Mouse (Mus musculus): ENCODE measurements around the gene Myd88. TPM values are rescaled to one million over a fixed set of nuclear protein-coding genes. Genes with fewer than 3 reads are reported as not detected.
"Not testable (repeated sequence)": the region's sequence is repeated elsewhere in the genome, so short reads cannot be mapped to it uniquely, and the experiment has no call there.

The Myd88 gene
- 30.3 and 32.3 TPM in 2 replicates for polyA plus RNA-seq (2014; fragmentation: Nextera tagmentation; extraction: Ambion mirVana)

DNA sequence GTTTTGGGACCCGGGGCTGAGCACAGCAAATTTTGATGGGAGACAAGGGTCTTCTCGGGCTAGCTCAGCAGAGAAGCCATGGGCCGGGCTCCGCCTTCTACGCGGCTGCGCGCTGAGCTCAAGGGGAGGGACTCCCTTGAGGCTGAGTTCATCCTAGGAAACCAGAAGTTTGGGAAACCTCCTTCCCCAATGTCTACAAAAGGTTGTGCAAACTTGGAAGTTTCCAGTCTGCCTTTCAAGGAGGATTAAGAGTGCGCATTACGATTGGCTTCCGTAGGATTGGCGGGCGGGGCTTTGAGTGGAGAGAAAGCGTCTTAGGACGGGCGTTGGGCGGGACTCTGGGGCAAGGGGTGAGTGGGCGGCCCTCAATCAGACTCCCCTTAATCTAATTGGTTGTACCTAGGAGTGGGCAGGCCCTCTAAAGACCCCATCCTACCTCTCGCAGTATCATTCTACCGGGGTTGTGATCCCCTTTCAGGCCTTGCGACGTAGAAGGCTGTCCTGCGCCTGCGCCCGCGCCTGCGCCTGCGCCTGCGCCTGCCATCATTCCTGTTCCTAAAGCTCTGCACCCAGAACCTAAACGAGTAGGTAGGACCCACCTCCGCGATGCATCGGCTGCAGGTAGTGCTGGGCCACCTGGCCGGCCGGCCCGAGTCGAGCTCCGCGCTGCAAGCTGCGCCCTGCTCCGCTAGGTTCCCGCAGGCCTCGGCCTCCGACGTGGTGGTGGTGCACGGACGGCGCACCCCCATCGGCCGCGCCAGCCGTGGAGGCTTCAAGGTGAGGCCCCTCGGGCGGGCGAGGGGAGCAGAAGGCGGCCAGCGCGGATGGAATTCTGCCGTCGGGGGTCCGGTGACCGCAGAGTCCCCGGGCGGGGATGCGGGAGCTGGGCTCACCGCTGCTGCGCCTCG is at the start of gene Myd88:
Gene Myd88, minus strand, starts transcription at position 503 of the 908 bp plus-strand sequence.
- Histone ChIP-seq H3K4me2 (ENCODE audit: low read length) (peak within 1 kb of the TSS; percentile 90), H3K36me3 (ENCODE audit: control insufficient read depth, insufficient read depth, low read length) (peaks cover 39% of the 10 kb centered on the region), H3K9me3 (ENCODE audit: control insufficient read depth, low read length) (no peaks in the 10 kb centered on the region), H3K9ac (ENCODE audit: low read length) (peak within 1 kb of the TSS; percentile 71), H3K4me1 (replicated peaks; ENCODE audit: control insufficient read depth, insufficient read depth, low read length) (peaks cover 13% of the 10 kb centered on the region), H3K27ac (ENCODE audit: low read depth) (peak within 1 kb of the TSS; percentile 88), H3K27me3 (replicated peaks; ENCODE audit: control insufficient read depth, insufficient read depth, low read length) (no peaks in the 10 kb centered on the region), H3K4me3 (ENCODE audit: low read depth, low read length) (peak within 1 kb of the TSS; percentile 72)
- DNase-seq (ENCODE audit: low spot score): peak; percentile 92
- ATAC-seq (replicated peaks; ENCODE audit: low FRiP score, low TSS enrichment, low read depth): peak; percentile 97
- under 1% methylated on average over 68 of the region's 68 CpGs for WGBS

DNA sequence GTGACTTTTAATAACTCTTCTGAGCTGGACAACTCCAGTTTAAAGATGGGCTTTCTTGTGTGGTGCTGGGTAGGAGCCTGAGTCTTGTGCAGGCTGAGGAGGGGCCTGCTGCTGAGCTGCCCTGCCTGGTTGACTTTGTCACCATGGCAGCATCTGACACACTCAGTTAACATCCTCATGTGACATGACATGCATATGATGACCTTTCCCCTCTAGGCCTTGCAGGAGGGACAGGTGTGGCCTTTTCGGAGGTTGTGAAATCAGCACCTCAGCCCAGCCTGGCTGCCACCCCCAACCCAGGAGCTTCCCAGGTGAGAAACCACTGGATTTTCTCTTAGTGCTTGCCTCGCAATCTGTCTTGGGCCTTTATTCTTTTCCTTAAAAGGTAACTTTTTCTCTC is 49.0 kb upstream of the Myd88 start:
- H3K9ac ChIP-seq (ENCODE audit: low read length): no peak overlapping the region
- WGBS: 86% methylated on average over 2 of the region's 2 CpGs
- H3K27ac ChIP-seq (ENCODE audit: low read depth): no peak overlapping the region
- H3K4me1 ChIP-seq (replicated peaks; ENCODE audit: control insufficient read depth, insufficient read depth, low read length): no peaks in the 10 kb centered on the region
- H3K4me2 ChIP-seq (ENCODE audit: low read length): no peak overlapping the region
- no peak for ATAC-seq (replicated peaks; ENCODE audit: low FRiP score, low TSS enrichment, low read depth)
- no peaks in the 10 kb centered on the region for H3K27me3 ChIP-seq (replicated peaks; ENCODE audit: control insufficient read depth, insufficient read depth, low read length)
- DNase-seq (ENCODE audit: low spot score): no peak
- no peaks in the 10 kb centered on the region for H3K36me3 ChIP-seq (ENCODE audit: control insufficient read depth, insufficient read depth, low read length)
- no peaks in the 10 kb centered on the region for H3K9me3 ChIP-seq (ENCODE audit: control insufficient read depth, low read length)
- no peak overlapping the region for H3K4me3 ChIP-seq (ENCODE audit: low read depth, low read length)

DNA sequence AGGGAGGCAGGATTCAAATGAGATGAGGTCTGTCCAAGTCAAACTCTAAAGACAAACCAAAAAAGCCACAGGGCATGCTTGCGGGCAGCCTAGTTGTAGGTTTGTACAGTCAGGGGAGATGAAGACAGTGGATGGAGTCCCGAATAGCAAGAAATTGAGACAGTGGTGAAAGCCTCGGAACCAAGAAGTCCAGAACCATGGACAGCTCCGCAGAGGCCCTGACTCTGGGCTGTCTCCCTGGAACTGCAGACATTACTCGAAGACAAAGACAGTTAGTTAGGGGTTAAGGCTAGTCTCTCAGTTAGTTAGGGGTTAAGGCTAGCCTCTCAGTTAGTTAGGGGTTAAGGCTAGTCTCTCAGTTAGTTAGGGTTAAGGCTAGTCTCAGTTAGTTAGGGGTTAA is 47.7 kb upstream of the Myd88 start:
- ATAC-seq (replicated peaks; ENCODE audit: low FRiP score, low TSS enrichment, low read depth) (no peak), DNase-seq (ENCODE audit: low spot score) (peak; percentile 77)
- no peak overlapping the region for H3K27ac ChIP-seq (ENCODE audit: low read depth)
- H3K4me3 ChIP-seq (ENCODE audit: low read depth, low read length): no peak overlapping the region
- no peak overlapping the region for H3K9ac ChIP-seq (ENCODE audit: low read length)
- WGBS: 49% methylated on average over 5 of the region's 5 CpGs
- H3K36me3 ChIP-seq (ENCODE audit: control insufficient read depth, insufficient read depth, low read length): no peaks in the 10 kb centered on the region
- no peaks in the 10 kb centered on the region for H3K4me1 ChIP-seq (replicated peaks; ENCODE audit: control insufficient read depth, insufficient read depth, low read length)
- H3K27me3 ChIP-seq (replicated peaks; ENCODE audit: control insufficient read depth, insufficient read depth, low read length): no peaks in the 10 kb centered on the region
- no peaks in the 10 kb centered on the region for H3K9me3 ChIP-seq (ENCODE audit: control insufficient read depth, low read length)
- H3K4me2 ChIP-seq (ENCODE audit: low read length): no peak overlapping the region

DNA sequence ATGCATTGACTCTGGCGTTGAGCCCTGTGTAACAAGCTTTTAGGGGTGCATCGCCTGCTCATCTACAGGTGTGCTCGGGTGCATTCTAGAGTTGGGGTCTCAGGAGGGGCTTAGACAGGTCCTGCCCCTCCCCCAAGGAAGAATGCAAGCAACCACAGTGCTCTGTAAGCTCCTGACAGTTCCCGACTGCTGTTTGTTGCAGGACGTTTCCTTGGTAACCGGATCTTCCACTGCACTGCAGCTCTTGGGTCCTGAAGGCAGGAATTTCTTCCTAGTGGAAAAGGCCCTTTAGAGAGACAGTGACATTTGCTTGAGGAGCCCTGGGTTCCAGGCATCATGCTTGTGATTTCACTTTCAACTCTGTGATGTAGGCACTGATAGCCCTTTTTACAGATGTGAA is 41.4 kb upstream of the Myd88 start:
- Histone ChIP-seq H3K27ac (ENCODE audit: low read depth) (no peak overlapping the region), H3K27me3 (replicated peaks; ENCODE audit: control insufficient read depth, insufficient read depth, low read length) (no peaks in the 10 kb centered on the region), H3K4me2 (ENCODE audit: low read length) (no peak overlapping the region), H3K9ac (ENCODE audit: low read length) (no peak overlapping the region), H3K4me3 (ENCODE audit: low read depth, low read length) (no peak overlapping the region), H3K4me1 (replicated peaks; ENCODE audit: control insufficient read depth, insufficient read depth, low read length) (no peaks in the 10 kb centered on the region), H3K36me3 (ENCODE audit: control insufficient read depth, insufficient read depth, low read length) (no peaks in the 10 kb centered on the region), H3K9me3 (ENCODE audit: control insufficient read depth, low read length) (no peaks in the 10 kb centered on the region)
- DNase-seq (ENCODE audit: low spot score) (no peak), ATAC-seq (replicated peaks; ENCODE audit: low FRiP score, low TSS enrichment, low read depth) (no peak)
- WGBS: 59% methylated on average over 6 of the region's 6 CpGs

DNA sequence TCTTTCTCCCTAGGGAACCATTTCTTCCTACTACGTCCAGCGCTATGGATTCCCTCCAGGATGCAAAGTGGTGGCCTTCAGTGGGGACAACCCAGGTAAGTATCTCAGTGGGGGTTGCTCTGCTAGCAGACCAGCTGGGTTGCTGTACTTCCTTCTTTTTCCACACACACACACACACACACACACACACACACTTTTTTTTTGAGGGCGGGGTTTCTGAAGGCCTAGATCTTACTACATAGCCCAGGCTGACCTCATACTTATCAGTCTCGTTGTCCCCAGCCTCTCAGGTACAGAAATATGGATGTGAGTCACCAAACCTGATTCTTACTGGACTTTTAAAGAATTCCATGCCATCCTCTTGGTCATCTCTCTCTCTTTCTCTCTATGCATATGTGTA is 37.0 kb upstream of the Myd88 start:
- 87% methylated on average over 4 of the region's 4 CpGs for WGBS
- no peak overlapping the region for H3K9ac ChIP-seq (ENCODE audit: low read length)
- DNase-seq (ENCODE audit: low spot score) (no peak), ATAC-seq (replicated peaks; ENCODE audit: low FRiP score, low TSS enrichment, low read depth) (no peak)
- no peaks in the 10 kb centered on the region for H3K9me3 ChIP-seq (ENCODE audit: control insufficient read depth, low read length)
- H3K4me3 ChIP-seq (ENCODE audit: low read depth, low read length): no peak overlapping the region
- no peaks in the 10 kb centered on the region for H3K36me3 ChIP-seq (ENCODE audit: control insufficient read depth, insufficient read depth, low read length)
- H3K27me3 ChIP-seq (replicated peaks; ENCODE audit: control insufficient read depth, insufficient read depth, low read length): no peaks in the 10 kb centered on the region
- no peak overlapping the region for H3K4me2 ChIP-seq (ENCODE audit: low read length)
- H3K4me1 ChIP-seq (replicated peaks; ENCODE audit: control insufficient read depth, insufficient read depth, low read length): no peaks in the 10 kb centered on the region
- no peak overlapping the region for H3K27ac ChIP-seq (ENCODE audit: low read depth)

DNA sequence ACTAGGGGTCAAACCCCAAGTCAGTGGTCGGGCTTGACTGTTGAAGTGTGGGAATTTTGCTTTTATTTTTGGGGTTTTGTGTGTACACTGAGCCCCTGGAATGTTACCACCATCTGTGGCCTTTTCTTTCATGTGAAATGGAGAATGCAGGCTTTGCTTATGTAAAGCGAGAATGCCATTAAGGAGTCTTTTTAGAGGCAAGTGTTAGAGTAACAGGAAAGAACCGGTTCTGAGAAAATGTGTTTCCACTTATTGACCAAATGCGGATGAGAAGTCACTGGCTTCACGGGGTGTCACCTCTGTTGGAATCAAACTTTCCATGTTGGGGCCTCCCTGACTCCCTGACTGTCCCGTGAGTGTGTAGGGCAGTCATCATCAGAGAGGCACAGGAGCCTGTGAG is 34.3 kb upstream of the Myd88 start:
- H3K9me3 ChIP-seq (ENCODE audit: control insufficient read depth, low read length): no peaks in the 10 kb centered on the region
- no peaks in the 10 kb centered on the region for H3K36me3 ChIP-seq (ENCODE audit: control insufficient read depth, insufficient read depth, low read length)
- DNase-seq (ENCODE audit: low spot score) (no peak), ATAC-seq (replicated peaks; ENCODE audit: low FRiP score, low TSS enrichment, low read depth) (no peak)
- H3K27me3 ChIP-seq (replicated peaks; ENCODE audit: control insufficient read depth, insufficient read depth, low read length): no peaks in the 10 kb centered on the region
- no peak overlapping the region for H3K4me2 ChIP-seq (ENCODE audit: low read length)
- no peak overlapping the region for H3K4me3 ChIP-seq (ENCODE audit: low read depth, low read length)
- H3K4me1 ChIP-seq (replicated peaks; ENCODE audit: control insufficient read depth, insufficient read depth, low read length): no peaks in the 10 kb centered on the region
- no peak overlapping the region for H3K9ac ChIP-seq (ENCODE audit: low read length)
- H3K27ac ChIP-seq (ENCODE audit: low read depth): no peak overlapping the region
- WGBS: 75% methylated on average over 6 of the region's 6 CpGs

DNA sequence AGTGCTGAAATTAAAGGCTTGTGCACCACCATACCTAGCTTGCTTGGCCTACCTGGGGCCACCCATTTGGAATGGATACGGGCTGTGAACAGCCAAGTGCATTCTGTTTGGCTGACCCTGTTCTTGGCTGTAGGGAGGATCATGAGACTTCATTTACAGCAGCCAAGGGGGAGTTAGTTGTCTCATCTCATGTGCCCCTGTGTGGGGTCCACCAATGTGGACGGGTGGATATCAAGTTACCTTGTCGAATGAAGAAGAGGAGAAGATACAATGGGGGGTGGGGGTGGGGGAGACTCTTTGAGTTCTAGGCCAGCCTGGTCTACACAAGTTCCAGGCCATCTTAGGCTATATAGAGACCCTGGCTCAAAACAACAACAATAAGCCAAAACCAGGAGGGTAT is 33.8 kb upstream of the Myd88 start:
- DNase-seq (ENCODE audit: low spot score) (no peak), ATAC-seq (replicated peaks; ENCODE audit: low FRiP score, low TSS enrichment, low read depth) (no peak)
- WGBS: 74% methylated on average over 3 of the region's 3 CpGs
- Histone ChIP-seq H3K4me1 (replicated peaks; ENCODE audit: control insufficient read depth, insufficient read depth, low read length) (no peaks in the 10 kb centered on the region), H3K27ac (ENCODE audit: low read depth) (no peak overlapping the region), H3K27me3 (replicated peaks; ENCODE audit: control insufficient read depth, insufficient read depth, low read length) (no peaks in the 10 kb centered on the region), H3K9me3 (ENCODE audit: control insufficient read depth, low read length) (no peaks in the 10 kb centered on the region), H3K4me3 (ENCODE audit: low read depth, low read length) (no peak overlapping the region), H3K4me2 (ENCODE audit: low read length) (no peak overlapping the region), H3K36me3 (ENCODE audit: control insufficient read depth, insufficient read depth, low read length) (no peaks in the 10 kb centered on the region), H3K9ac (ENCODE audit: low read length) (no peak overlapping the region)

DNA sequence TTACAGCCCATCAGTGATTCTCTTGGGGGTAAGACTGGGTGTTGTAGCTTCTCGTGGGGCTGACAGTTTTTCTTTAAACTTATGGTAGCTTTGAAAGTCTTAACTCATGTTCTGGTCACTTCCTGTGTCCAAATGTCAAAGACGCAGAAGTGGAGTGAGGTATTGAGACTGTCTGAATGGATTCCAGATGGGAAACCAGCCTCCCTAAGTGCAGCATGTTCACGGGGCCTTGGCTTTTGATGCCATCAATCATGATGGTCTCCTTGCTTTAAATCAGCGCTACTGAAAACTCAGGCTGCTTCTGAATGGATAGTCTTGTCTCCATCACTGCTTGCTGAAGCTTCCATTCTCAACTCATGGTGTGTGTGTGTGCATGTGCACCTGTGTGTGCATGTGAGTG is 30.0 kb upstream of the Myd88 start:
- Histone ChIP-seq H3K4me2 (ENCODE audit: low read length) (no peak overlapping the region), H3K27ac (ENCODE audit: low read depth) (no peak overlapping the region), H3K36me3 (ENCODE audit: control insufficient read depth, insufficient read depth, low read length) (peaks cover 3% of the 10 kb centered on the region; the same call in 1 of the 2 replicates), H3K4me1 (replicated peaks; ENCODE audit: control insufficient read depth, insufficient read depth, low read length) (no peaks in the 10 kb centered on the region), H3K27me3 (replicated peaks; ENCODE audit: control insufficient read depth, insufficient read depth, low read length) (no peaks in the 10 kb centered on the region), H3K9ac (ENCODE audit: low read length) (no peak overlapping the region), H3K4me3 (ENCODE audit: low read depth, low read length) (no peak overlapping the region), H3K9me3 (ENCODE audit: control insufficient read depth, low read length) (no peaks in the 10 kb centered on the region)
- DNase-seq (ENCODE audit: low spot score) (no peak), ATAC-seq (replicated peaks; ENCODE audit: low FRiP score, low TSS enrichment, low read depth) (no peak)
- 64% methylated on average over 4 of the region's 4 CpGs for WGBS

DNA sequence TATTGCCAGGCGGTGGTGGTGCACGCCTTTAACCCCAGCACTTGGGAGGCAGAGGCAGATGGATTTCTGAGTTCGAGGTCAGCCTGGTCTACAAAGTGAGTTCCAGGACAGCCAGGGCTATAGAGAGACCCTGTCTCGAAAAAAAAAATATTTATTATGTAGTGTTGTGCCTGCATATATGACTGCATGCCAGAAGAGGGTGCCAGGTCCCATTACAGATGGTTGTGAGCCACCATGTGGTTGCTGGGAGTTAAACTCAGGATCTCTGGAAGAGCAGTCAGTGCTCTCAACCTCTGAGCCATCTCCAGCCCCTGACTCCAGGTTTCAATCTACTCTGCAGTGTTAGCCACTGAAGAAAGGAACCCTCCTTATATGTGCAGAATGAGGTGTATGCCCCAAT is 29.6 kb upstream of the Myd88 start:
- not testable (repeated sequence) for H3K9me3 ChIP-seq (ENCODE audit: control insufficient read depth, low read length); H3K27me3 ChIP-seq (replicated peaks; ENCODE audit: control insufficient read depth, insufficient read depth, low read length); DNase-seq (ENCODE audit: low spot score); H3K9ac ChIP-seq (ENCODE audit: low read length); H3K4me2 ChIP-seq (ENCODE audit: low read length); H3K27ac ChIP-seq (ENCODE audit: low read depth); H3K4me3 ChIP-seq (ENCODE audit: low read depth, low read length); H3K36me3 ChIP-seq (ENCODE audit: control insufficient read depth, insufficient read depth, low read length); H3K4me1 ChIP-seq (replicated peaks; ENCODE audit: control insufficient read depth, insufficient read depth, low read length); ATAC-seq (replicated peaks; ENCODE audit: low FRiP score, low TSS enrichment, low read depth)
- 72% methylated on average over 4 of the region's 4 CpGs for WGBS

Data from intestine, embryonic 14.5 days (tissue).